Mouse (Mus musculus): ENCODE measurements at regions not wholly inside any gene's neighbourhood (a gene's known extent, or its start where the extent isn't known, plus 50 kb on each side); places are given as distances from the start of the nearest gene placed in this dataset.

DNA sequence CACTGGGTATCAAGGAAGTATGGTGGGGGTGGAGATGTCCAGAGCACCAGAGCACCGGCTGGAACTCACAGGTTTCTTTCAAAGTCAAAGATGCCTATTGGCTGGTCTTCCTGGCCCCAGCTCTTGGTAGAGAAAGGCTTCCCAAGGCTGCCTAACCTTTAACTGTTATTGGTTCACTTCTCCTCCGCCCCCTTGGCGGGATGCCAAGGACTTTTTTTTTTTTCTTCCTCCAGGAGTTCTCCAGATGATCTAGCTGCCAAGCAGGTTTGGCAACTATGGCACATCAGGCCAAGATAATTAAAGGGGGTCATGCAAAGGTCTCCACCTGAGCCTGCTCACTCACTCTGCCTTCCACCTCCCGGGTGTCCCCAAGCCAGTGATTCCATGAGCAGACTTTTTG is 67.5 kb downstream of the Sc5d start:
- WGBS, result 51% methylated on average over 4 of the region's 4 CpGs
- peak; percentile 84 for ATAC-seq (replicated peaks; ENCODE audit: low FRiP score, low read depth)
- peak overlapping the region; percentile 86 for H3K27ac ChIP-seq

DNA sequence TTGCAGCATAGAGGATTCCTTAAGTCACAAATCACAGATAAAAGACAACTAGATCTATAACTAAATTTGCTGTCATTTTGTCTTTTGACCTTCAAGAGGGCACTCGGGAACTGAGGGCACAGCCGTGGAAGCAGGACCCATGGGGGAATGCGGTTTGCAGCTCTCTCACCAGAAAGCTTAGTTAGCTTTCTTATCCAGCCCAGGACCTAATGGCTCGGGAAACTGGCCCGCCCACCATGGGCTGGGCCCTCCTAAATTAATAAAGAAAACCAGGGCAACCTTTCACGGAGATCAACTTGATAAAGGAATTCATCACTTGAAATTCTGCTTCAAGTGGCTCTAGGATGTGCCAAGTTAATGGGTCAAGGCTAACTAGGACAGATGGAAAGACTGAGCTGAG is 67.9 kb downstream of the Sc5d start:
- no peak overlapping the region for H3K4me2 ChIP-seq (ENCODE audit: low read length)
- DNase-seq (ENCODE audit: low spot score), result no peak

More for the DNA sequence above, 67.5 kb downstream of the Sc5d start:
- Histone ChIP-seq H3K9me3 (replicated peaks; ENCODE audit: low read length) (no peaks in the 10 kb centered on the region), H3K36me3 (ENCODE audit: insufficient read depth, low read length) (no peaks in the 10 kb centered on the region), H3K4me3 (replicated peaks; ENCODE audit: low read depth, low read length) (no peak overlapping the region), H3K4me2 (ENCODE audit: low read length) (no peak overlapping the region), H3K4me1 (replicated peaks; ENCODE audit: insufficient read depth, low read length) (no peaks in the 10 kb centered on the region), H3K9ac (ENCODE audit: low read depth, low read length) (no peak overlapping the region), H3K27me3 (ENCODE audit: insufficient read depth, low read length) (no peaks in the 10 kb centered on the region)
- peak; percentile 50 for DNase-seq (ENCODE audit: low spot score)
- no peak for TF ChIP-seq CTCF (IDR thresholded peaks at IDR 0.05; ENCODE audit: low read depth)

DNA sequence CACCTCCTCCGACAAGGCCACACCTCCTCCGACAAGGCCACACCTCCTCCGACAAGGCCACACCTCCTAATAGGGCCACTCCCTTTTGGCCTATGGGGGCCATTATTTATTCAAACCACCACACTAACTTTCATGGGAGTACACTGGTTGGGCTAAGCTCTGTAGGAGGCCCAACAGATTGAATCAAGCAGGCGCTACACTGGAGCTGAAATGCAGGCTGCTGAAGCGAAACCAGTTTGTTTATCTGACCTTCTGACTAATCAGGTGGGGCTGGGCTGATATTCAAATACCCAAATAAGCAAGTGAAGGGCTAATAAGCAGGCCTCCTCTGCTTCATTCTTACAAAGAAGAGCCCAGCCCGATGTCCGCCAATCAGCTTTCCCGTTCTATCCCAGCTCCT is 68.4 kb downstream of the Sc5d start:
- no peak overlapping the region for H3K9ac ChIP-seq (ENCODE audit: low read depth, low read length)
- H3K9me3 ChIP-seq (replicated peaks; ENCODE audit: low read length), result no peaks in the 10 kb centered on the region
- ATAC-seq (replicated peaks; ENCODE audit: low FRiP score, low read depth) (peak; percentile 76), DNase-seq (ENCODE audit: low spot score) (peak; percentile 60)
- H3K27me3 ChIP-seq (ENCODE audit: insufficient read depth, low read length), result no peaks in the 10 kb centered on the region
- no peak overlapping the region for H3K4me2 ChIP-seq (ENCODE audit: low read length)
- peak overlapping the region; percentile 86 for H3K27ac ChIP-seq
- no peak overlapping the region for H3K4me3 ChIP-seq (replicated peaks; ENCODE audit: low read depth, low read length)
- 73% methylated on average over 8 of the region's 8 CpGs for WGBS
- H3K36me3 ChIP-seq (ENCODE audit: insufficient read depth, low read length), result no peaks in the 10 kb centered on the region
- TF ChIP-seq CTCF (IDR thresholded peaks at IDR 0.05; ENCODE audit: low read depth), result no peak
- H3K4me1 ChIP-seq (replicated peaks; ENCODE audit: insufficient read depth, low read length), result no peaks in the 10 kb centered on the region

More for the DNA sequence above, 67.9 kb downstream of the Sc5d start:
- peak; percentile 18; the same call in 1 of the 2 replicates for ATAC-seq (replicated peaks; ENCODE audit: low FRiP score, low read depth)
- Histone ChIP-seq H3K4me1 (replicated peaks; ENCODE audit: insufficient read depth, low read length) (no peaks in the 10 kb centered on the region), H3K9me3 (replicated peaks; ENCODE audit: low read length) (no peaks in the 10 kb centered on the region), H3K9ac (ENCODE audit: low read depth, low read length) (no peak overlapping the region), H3K4me3 (replicated peaks; ENCODE audit: low read depth, low read length) (no peak overlapping the region), H3K27me3 (ENCODE audit: insufficient read depth, low read length) (no peaks in the 10 kb centered on the region), H3K36me3 (ENCODE audit: insufficient read depth, low read length) (no peaks in the 10 kb centered on the region), H3K27ac (peak overlapping the region; percentile 86)
- 80% methylated on average over 6 of the region's 6 CpGs for WGBS
- no peak for TF ChIP-seq CTCF (IDR thresholded peaks at IDR 0.05; ENCODE audit: low read depth)

DNA sequence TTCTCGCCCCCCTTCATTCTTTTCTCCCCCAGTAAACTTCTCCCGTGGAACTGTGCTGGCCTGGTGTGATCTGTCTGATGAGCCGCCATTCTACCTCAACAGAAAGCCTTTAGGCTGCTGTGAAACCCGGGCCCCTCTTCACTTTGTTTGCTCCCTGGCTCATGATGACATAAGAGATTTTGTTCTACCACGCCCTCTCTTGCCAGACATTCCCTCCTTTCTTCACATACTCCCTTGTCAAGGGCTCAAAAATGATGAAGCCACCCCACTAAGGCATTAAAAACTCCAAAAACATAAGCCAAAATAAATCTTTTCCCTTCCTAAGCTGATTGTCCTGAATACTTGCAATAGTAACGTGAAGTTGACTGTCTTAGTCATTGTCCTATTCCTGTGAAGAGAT is 69.1 kb downstream of the Sc5d start:
- no peak for TF ChIP-seq CTCF (IDR thresholded peaks at IDR 0.05; ENCODE audit: low read depth)
- Histone ChIP-seq H3K27me3 (ENCODE audit: insufficient read depth, low read length) (no peaks in the 10 kb centered on the region), H3K9ac (ENCODE audit: low read depth, low read length) (no peak overlapping the region), H3K4me1 (replicated peaks; ENCODE audit: insufficient read depth, low read length) (no peaks in the 10 kb centered on the region), H3K4me3 (replicated peaks; ENCODE audit: low read depth, low read length) (no peak overlapping the region), H3K36me3 (ENCODE audit: insufficient read depth, low read length) (no peaks in the 10 kb centered on the region), H3K27ac (no peak overlapping the region), H3K9me3 (replicated peaks; ENCODE audit: low read length) (no peaks in the 10 kb centered on the region), H3K4me2 (ENCODE audit: low read length) (no peak overlapping the region)
- DNase-seq (ENCODE audit: low spot score) (no peak), ATAC-seq (replicated peaks; ENCODE audit: low FRiP score, low read depth) (no peak)
- WGBS, result 88% methylated on average over 6 of the region's 6 CpGs

DNA sequence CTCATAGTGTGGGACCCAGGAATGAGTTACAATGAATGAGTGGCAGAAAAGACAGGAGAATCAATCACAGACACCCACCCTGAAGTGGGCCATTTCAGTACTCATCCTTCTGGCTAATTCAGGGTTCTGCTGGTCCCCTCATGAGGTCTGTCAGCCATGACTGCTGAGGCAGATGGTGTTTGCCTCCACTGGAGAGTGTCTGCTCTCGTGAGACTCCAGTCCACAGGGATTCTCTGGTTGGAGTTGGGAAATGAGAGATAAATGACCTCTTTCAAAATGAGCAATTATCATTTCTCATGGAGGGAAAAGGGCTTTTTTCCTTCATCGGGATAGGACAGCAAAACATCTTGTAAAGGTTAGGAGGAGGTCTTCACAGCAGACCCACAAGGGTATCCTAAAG is 69.9 kb downstream of the Sc5d start:
- H3K36me3 ChIP-seq (ENCODE audit: insufficient read depth, low read length), result no peaks in the 10 kb centered on the region
- no peaks in the 10 kb centered on the region for H3K9me3 ChIP-seq (replicated peaks; ENCODE audit: low read length)
- H3K27ac ChIP-seq, result no peak overlapping the region
- H3K4me2 ChIP-seq (ENCODE audit: low read length), result no peak overlapping the region
- WGBS, result 71% methylated on average over 2 of the region's 2 CpGs
- H3K4me3 ChIP-seq (replicated peaks; ENCODE audit: low read depth, low read length), result no peak overlapping the region
- ATAC-seq (replicated peaks; ENCODE audit: low FRiP score, low read depth) (no peak), DNase-seq (ENCODE audit: low spot score) (no peak)
- no peak for TF ChIP-seq CTCF (IDR thresholded peaks at IDR 0.05; ENCODE audit: low read depth)
- H3K9ac ChIP-seq (ENCODE audit: low read depth, low read length), result no peak overlapping the region
- no peaks in the 10 kb centered on the region for H3K4me1 ChIP-seq (replicated peaks; ENCODE audit: insufficient read depth, low read length)
- H3K27me3 ChIP-seq (ENCODE audit: insufficient read depth, low read length), result no peaks in the 10 kb centered on the region

DNA sequence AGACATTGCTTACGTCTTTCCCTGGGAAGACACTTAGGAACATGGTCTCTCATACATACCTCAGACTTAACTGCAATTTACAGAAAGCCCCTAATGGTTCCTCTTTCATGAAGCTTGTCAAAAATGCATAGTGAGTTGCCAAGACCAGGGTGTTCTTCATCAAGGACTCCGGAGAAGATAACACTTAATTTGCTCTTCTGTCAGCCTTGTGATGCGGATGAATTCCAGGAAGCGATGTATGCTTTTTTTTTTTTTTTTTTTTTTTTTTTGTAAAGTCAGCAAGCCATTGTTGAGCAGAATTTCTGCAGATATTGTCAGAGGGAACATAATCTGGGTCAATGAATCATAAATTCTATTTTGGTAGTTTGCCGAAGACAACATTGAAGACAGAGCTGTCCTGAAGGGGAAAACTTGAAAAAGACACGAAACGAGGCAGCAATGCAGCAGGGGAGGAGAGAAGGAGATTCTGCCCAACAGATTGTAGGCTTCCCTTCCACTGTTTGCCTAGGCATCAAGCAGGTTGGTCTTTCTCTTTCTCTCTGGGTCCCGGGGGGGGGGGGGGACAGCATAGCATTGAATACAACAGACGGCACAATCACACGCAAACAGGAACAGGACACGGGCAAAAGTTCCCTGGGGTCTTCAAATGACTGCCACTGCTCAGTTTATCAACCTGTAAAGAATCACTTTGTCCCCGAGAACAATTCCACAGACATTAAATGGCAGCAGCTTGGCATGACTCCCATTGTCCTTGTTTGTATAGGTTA is 69.1 kb upstream of the Sorl1 start:
- Histone ChIP-seq H3K27me3 (ENCODE audit: insufficient read depth, low read length) (no peaks in the 10 kb centered on the region), H3K36me3 (ENCODE audit: insufficient read depth, low read length) (no peaks in the 10 kb centered on the region), H3K27ac (no peak overlapping the region), H3K9ac (ENCODE audit: low read depth, low read length) (no peak overlapping the region), H3K4me1 (replicated peaks; ENCODE audit: insufficient read depth, low read length) (no peaks in the 10 kb centered on the region; the same call in 1 of the 2 replicates), H3K4me3 (replicated peaks; ENCODE audit: low read depth, low read length) (no peak overlapping the region), H3K4me2 (ENCODE audit: low read length) (no peak overlapping the region), H3K9me3 (replicated peaks; ENCODE audit: low read length) (no peaks in the 10 kb centered on the region)
- ATAC-seq (replicated peaks; ENCODE audit: low FRiP score, low read depth) (no peak), DNase-seq (ENCODE audit: low spot score) (no peak)
- no peak for TF ChIP-seq CTCF (IDR thresholded peaks at IDR 0.05; ENCODE audit: low read depth)
- WGBS, result 76% methylated on average over 12 of the region's 12 CpGs

All from kidney, postnatal 0 days (tissue).